Mouse (Mus musculus): ENCODE results near the gene Hspbap1. TPM values are rescaled to one million over a fixed set of nuclear protein-coding genes. Genes with fewer than 3 reads are reported as not detected.

Hspbap1 gene
- polyA plus RNA-seq, 1 experiment from 2014 or later = 12.1 TPM

- Histone ChIP-seq H3K9ac (no peak overlapping the region), H3K27me3 (peaks cover 15% of the 10 kb centered on the region), H3K27ac (no peak overlapping the region), H3K4me2 (no peak overlapping the region), H3K4me1 (peaks cover 10% of the 10 kb centered on the region; the same call in 1 of the 2 replicates), H3K36me3 (no peaks in the 10 kb centered on the region), H3K9me3 (no peaks in the 10 kb centered on the region), H3K4me3 (no peak overlapping the region)
- 64% methylated on average over 11 of the region's 11 CpGs for WGBS
- ATAC-seq (ENCODE audit: insufficient number of reproducible peaks, low FRiP score, low TSS enrichment, low read depth) = no peak
These were observed 97.6 kb downstream of the Hspbap1 start for GRCm38 (mm10) chr16:35867726-35868125.

- H3K4me3 ChIP-seq = no peak overlapping the region
- H3K9ac ChIP-seq = no peak overlapping the region
- peaks cover 10% of the 10 kb centered on the region; the same call in 1 of the 2 replicates for H3K4me1 ChIP-seq
- H3K27me3 ChIP-seq = peaks cover 15% of the 10 kb centered on the region
- no peaks in the 10 kb centered on the region for H3K9me3 ChIP-seq
- no peak for ATAC-seq (ENCODE audit: insufficient number of reproducible peaks, low FRiP score, low TSS enrichment, low read depth)
- H3K27ac ChIP-seq = no peak overlapping the region
- no peak overlapping the region for H3K4me2 ChIP-seq
- WGBS = 47% methylated on average over 3 of the region's 3 CpGs
- no peaks in the 10 kb centered on the region for H3K36me3 ChIP-seq
These were observed 99.0 kb downstream of the Hspbap1 start for GRCm38 (mm10) chr16:35869126-35869525.

- no peak overlapping the region for H3K9ac ChIP-seq
- no peak overlapping the region for H3K4me2 ChIP-seq
- H3K27me3 ChIP-seq = peaks cover 15% of the 10 kb centered on the region
- peaks cover 10% of the 10 kb centered on the region; the same call in 1 of the 2 replicates for H3K4me1 ChIP-seq
- 69% methylated on average over 6 of the region's 6 CpGs for WGBS
- H3K36me3 ChIP-seq = no peaks in the 10 kb centered on the region
- H3K4me3 ChIP-seq = no peak overlapping the region
- ATAC-seq (ENCODE audit: insufficient number of reproducible peaks, low FRiP score, low TSS enrichment, low read depth) = no peak
- no peaks in the 10 kb centered on the region for H3K9me3 ChIP-seq
- no peak overlapping the region for H3K27ac ChIP-seq
These were observed 99.5 kb downstream of the Hspbap1 start for GRCm38 (mm10) chr16:35869656-35870055.

GRCm38 (mm10) chr16:35870581-35871047, 100.4 kb downstream of the Hspbap1 start:
- H3K27me3 ChIP-seq = peaks cover 15% of the 10 kb centered on the region
- H3K9ac ChIP-seq = peak overlapping the region; percentile 58
- peaks cover 10% of the 10 kb centered on the region; the same call in 1 of the 2 replicates for H3K4me1 ChIP-seq
- no peak for ATAC-seq (ENCODE audit: insufficient number of reproducible peaks, low FRiP score, low TSS enrichment, low read depth)
- no peaks in the 10 kb centered on the region for H3K9me3 ChIP-seq
- H3K4me2 ChIP-seq = peak overlapping the region; percentile 77
- H3K27ac ChIP-seq = no peak overlapping the region
- no peaks in the 10 kb centered on the region for H3K36me3 ChIP-seq
- WGBS = 4% methylated on average over 12 of the region's 12 CpGs
- H3K4me3 ChIP-seq = peak overlapping the region; percentile 57

- Histone ChIP-seq H3K4me1 (peaks cover 10% of the 10 kb centered on the region; the same call in 1 of the 2 replicates), H3K4me2 (peak within 1 kb of the TSS; percentile 77), H3K27ac (no peak within 1 kb of the TSS), H3K27me3 (peaks cover 15% of the 10 kb centered on the region), H3K9ac (peak within 1 kb of the TSS; percentile 58), H3K9me3 (no peaks in the 10 kb centered on the region), H3K36me3 (no peaks in the 10 kb centered on the region), H3K4me3 (peak within 1 kb of the TSS; percentile 57)
- 1% methylated on average over 35 of the region's 38 CpGs for WGBS
- ATAC-seq (ENCODE audit: insufficient number of reproducible peaks, low FRiP score, low TSS enrichment, low read depth) = no peak
These were observed 101.1 kb downstream of the Hspbap1 start, which contains the start of gene Parp14 for GRCm38 (mm10) chr16:35871048-35871851. Gene Parp14 (minus strand): TSS chr16:35871544.

- WGBS = 18% methylated on average over 12 of the region's 12 CpGs
- Histone ChIP-seq H3K9ac (no peak overlapping the region), H3K4me3 (peak overlapping the region; percentile 57), H3K4me1 (peaks cover 10% of the 10 kb centered on the region; the same call in 1 of the 2 replicates), H3K27ac (no peak overlapping the region), H3K9me3 (no peaks in the 10 kb centered on the region), H3K27me3 (peaks cover 15% of the 10 kb centered on the region), H3K36me3 (no peaks in the 10 kb centered on the region), H3K4me2 (peak overlapping the region; percentile 77)
- ATAC-seq (ENCODE audit: insufficient number of reproducible peaks, low FRiP score, low TSS enrichment, low read depth) = no peak
These were observed 101.7 kb downstream of the Hspbap1 start for GRCm38 (mm10) chr16:35871898-35872297.

GRCm38 (mm10) chr16:35872410-35873006, 102.3 kb downstream of the Hspbap1 start:
- H3K4me3 ChIP-seq = peak overlapping the region; percentile 57; the same call in 1 of the 2 replicates
- H3K9me3 ChIP-seq = no peaks in the 10 kb centered on the region
- H3K4me1 ChIP-seq = peaks cover 10% of the 10 kb centered on the region; the same call in 1 of the 2 replicates
- 29% methylated on average over 14 of the region's 14 CpGs for WGBS
- H3K27me3 ChIP-seq = peaks cover 15% of the 10 kb centered on the region
- H3K27ac ChIP-seq = no peak overlapping the region
- H3K9ac ChIP-seq = no peak overlapping the region
- no peak for ATAC-seq (ENCODE audit: insufficient number of reproducible peaks, low FRiP score, low TSS enrichment, low read depth)
- H3K4me2 ChIP-seq = peak overlapping the region; percentile 77; the same call in 1 of the 2 replicates
- no peaks in the 10 kb centered on the region for H3K36me3 ChIP-seq

GRCm38 (mm10) chr16:35874416-35874815, 104.2 kb downstream of the Hspbap1 start:
- WGBS = 36% methylated on average over 3 of the region's 3 CpGs
- ATAC-seq (ENCODE audit: insufficient number of reproducible peaks, low FRiP score, low TSS enrichment, low read depth) = no peak
- H3K4me2 ChIP-seq = no peak overlapping the region

More at GRCm38 (mm10) chr16:35874416-35874815, 104.2 kb downstream of the Hspbap1 start:
- Histone ChIP-seq H3K9me3 (no peaks in the 10 kb centered on the region), H3K4me3 (no peak overlapping the region), H3K4me1 (peaks cover 10% of the 10 kb centered on the region; the same call in 1 of the 2 replicates), H3K36me3 (no peaks in the 10 kb centered on the region), H3K27me3 (peaks cover 15% of the 10 kb centered on the region), H3K27ac (no peak overlapping the region), H3K9ac (no peak overlapping the region)

Other genes with a start within 250 kb of the Hspbap1 start
- 4.5 and 5.0 TPM in 2 replicates for gene Sema5b, start 229.2 kb upstream of the Hspbap1 start, polyA plus RNA-seq (2015; fragmentation: Nextera tagmentation; extraction: Ambion mirVana)
- gene Dirc2, start 1.0 kb upstream of the Hspbap1 start, polyA plus RNA-seq (2015; fragmentation: Nextera tagmentation; extraction: Ambion mirVana) = 9.6 and 13.1 TPM in 2 replicates
- gene Parp14, start 101.2 kb downstream of the Hspbap1 start, polyA plus RNA-seq (2015; fragmentation: Nextera tagmentation; extraction: Ambion mirVana) = 0.98 and 1.2 TPM in 2 replicates
- 5.3 and 6.2 TPM in 2 replicates for gene Parp9, start 168.1 kb downstream of the Hspbap1 start, polyA plus RNA-seq (2015; fragmentation: Nextera tagmentation; extraction: Ambion mirVana)
- gene Dtx3l, start 168.8 kb downstream of the Hspbap1 start, polyA plus RNA-seq (2015; fragmentation: Nextera tagmentation; extraction: Ambion mirVana) = 3.3 and 3.4 TPM in 2 replicates
- gene Kpna1, start 208.4 kb downstream of the Hspbap1 start, polyA plus RNA-seq (2015; fragmentation: Nextera tagmentation; extraction: Ambion mirVana) = 34.8 and 34.9 TPM in 2 replicates

All from limb, embryonic 15.5 days (tissue).